Mouse (Mus musculus) mouse embryonic stem cell (cell line): Measurements from ENCODE around the gene Wbp11.

Experiments
- in situ Hi-C, 2 experiments: fragments of 300-500 bp; cut with MboI; formaldehyde crosslinking; loops; 1 replicate in 1 of 2; 3 replicates in 1 of 2; pipeline ENCODE4 v1.14.3; 2019 to 2020; ENCODE audit warnings: low sequenced_read_pairs in 2 of 2, low pct_unique_long_range_greater_than_20kb in 1 of 2, mixed read lengths in 1 of 2; ENCODE audit not compliant: unreplicated experiment in 1 of 2

Wbp11 gene

DNA sequence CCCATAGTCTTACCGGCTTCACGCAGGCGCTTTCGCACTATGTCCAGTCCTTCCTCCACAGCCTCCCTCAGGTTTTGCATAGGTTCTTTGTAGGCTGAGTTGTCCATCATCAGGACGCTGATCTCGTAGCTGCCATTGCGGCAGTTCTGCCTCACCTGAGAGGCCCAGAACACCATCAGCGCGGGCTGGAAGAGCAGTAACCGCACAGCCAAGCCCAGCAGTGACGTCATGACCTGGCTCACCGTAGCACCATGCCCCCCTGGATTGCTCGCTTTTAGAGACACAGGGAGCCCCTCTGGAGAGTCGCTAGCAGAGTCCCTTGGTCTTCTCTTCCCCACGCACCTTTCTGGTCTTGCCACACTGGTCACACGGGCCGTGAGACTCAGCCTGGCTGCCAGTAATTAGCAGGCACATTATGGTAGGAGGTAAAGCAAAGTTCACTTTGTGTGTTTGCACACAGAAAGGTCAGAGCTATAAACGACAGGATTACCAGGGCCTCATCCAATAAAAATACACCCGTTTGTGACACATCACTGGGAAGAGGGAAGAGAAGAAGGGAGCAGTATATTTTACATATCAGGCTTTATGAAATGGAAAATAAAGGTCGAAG lies 46.6 kb downstream of the Wbp11 start, which contains the start of gene Gucy2c:
Gene Gucy2c (minus strand): TSS at position 389 of the 610 bp plus-strand sequence.
- in situ Hi-C loops = no loop called here

DNA sequence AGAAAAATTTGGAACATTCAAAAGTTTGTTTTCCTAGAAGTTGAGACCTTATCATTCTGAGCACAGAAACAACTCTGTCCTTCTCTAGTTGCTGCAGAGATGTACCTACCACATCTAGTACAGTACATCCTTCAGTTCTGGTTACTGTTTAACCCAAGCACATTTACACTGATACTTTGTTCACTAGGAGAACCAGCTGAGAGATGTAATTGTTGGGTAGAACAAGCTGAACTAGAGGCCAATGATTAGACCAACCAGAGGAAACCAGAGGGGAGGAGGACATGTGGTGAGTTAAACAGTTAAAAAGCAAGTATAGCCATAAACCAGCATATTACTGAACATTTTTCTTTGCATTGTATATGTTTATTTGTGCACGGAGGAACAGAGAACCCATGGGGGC lies 51.6 kb downstream of the Wbp11 start:
- in situ Hi-C loops = no loop called here

DNA sequence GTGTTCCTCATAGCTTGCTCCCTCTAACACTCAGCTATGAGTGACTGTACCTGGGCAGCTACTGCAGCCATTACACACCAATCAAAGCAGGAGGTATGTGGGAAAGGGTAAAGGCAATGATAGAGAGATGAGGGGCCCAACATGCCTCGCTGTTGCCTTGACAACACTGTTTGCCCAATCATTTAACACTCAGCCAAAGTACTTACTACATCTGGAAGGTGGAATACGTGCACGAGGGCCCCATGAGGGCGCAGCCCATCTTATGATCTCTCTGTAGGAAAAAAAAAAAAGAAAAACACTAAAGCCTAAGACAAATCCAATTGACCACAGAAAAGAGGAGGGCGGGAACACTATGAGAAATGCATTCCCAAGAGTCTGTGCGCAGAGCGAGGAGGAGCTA lies 58.2 kb downstream of the Wbp11 start:
- in situ Hi-C loops = no loop called here

DNA sequence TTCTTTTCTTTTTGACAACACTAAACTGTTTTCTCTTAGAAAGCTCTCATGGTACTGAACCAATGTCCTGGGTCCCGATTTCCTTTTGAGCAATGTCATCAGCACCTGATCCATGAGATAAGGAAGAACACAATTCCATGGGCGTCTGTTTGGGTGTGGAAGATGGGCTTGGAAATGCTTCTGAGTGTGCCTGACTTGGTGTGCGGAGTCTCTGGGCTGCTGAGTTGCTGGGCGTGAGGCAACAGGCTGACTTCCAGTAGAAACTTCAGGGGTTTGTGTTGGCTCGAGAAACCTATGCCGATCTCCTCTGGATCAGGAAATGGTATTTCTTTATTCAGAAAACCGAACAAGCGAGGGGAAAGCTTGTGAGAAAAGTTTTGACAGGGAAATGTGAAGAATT lies 58.9 kb downstream of the Wbp11 start:
- in situ Hi-C loops = no loop called here

DNA sequence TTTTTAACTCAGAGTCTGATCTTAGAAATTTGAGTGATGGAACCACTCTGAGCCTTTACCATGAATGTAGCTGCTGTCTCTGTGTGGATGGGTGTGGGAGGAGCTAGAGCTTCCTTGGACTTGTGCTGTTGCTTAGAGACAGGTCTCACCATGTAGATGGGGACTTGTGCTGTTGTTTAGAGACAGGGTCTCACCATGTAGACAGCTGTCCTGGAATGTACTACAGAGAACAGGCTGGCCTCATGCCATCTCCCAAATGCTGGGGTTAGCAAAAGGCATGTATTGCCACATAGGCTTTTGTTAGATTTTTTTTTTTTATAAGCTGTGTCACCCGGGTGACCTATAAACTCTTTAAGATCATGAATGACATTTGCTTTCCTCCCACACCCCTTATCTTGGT lies 64.1 kb downstream of the Wbp11 start:
- in situ Hi-C loops = no loop called here
